Mouse (Mus musculus): ENCODE results near the gene Gm12845. TPM values are rescaled to one million over a fixed set of nuclear protein-coding genes. Genes with fewer than 3 reads are reported as not detected.
A peak's percentile ranks its signal among the peaks of the same experiment; 100 is the strongest.
"Not testable (repeated sequence)": the region's sequence is repeated elsewhere in the genome, so short reads cannot be mapped to it uniquely, and the experiment has no call there.

Gm12845 gene
- not detected for total RNA-seq (2021)
- long read RNA-seq, experiment 1 = 0 reads
- long read RNA-seq, experiment 2 = 0 reads

GRCm38 (mm10) chr4:117724112-117724511 lies at the start of gene Gm12845:
TSS of gene Gm12845 (plus strand) at chr4:117724412.
- no peak for DNase-seq (ENCODE audit: low spot score in 2 of 2)

- DNase-seq (ENCODE audit: low spot score in 2 of 2) = peak; percentile 82 to 89
Observed at GRCm38 (mm10) chr4:117676903-117677302, 47.3 kb upstream of the Gm12845 start.

GRCm38 (mm10) chr4:117680963-117681362 lies 43.2 kb upstream of the Gm12845 start:
- DNase-seq (ENCODE audit: low spot score in 2 of 2) = no peak

GRCm38 (mm10) chr4:117681931-117682461 lies 42.2 kb upstream of the Gm12845 start, which contains the start of gene Dmap1:
TSS of gene Dmap1 (minus strand) at chr4:117682273.
- DNase-seq (ENCODE audit: low spot score in 2 of 2) = peak; percentile 75 to 84

GRCm38 (mm10) chr4:117682463-117682862 lies 41.7 kb upstream of the Gm12845 start:
- DNase-seq (ENCODE audit: low spot score in 2 of 2) = no peak

- no peak for DNase-seq (ENCODE audit: low spot score in 2 of 2)
Observed at GRCm38 (mm10) chr4:117683048-117683768, 41.0 kb upstream of the Gm12845 start.

GRCm38 (mm10) chr4:117686354-117686753 lies 37.9 kb upstream of the Gm12845 start:
- no peak for DNase-seq (ENCODE audit: low spot score in 2 of 2)

GRCm38 (mm10) chr4:117705361-117705760 lies 18.9 kb upstream of the Gm12845 start:
- peak; percentile 38 to 69 for DNase-seq (ENCODE audit: low spot score in 2 of 2)

- DNase-seq (ENCODE audit: low spot score in 2 of 2) = no peak
Observed at GRCm38 (mm10) chr4:117708780-117709550, 15.2 kb upstream of the Gm12845 start.

- DNase-seq (ENCODE audit: low spot score in 2 of 2) = no peak
Observed at GRCm38 (mm10) chr4:117712314-117712713, 11.9 kb upstream of the Gm12845 start.

GRCm38 (mm10) chr4:117713303-117714098 lies 10.7 kb upstream of the Gm12845 start:
- no peak for DNase-seq (ENCODE audit: low spot score in 2 of 2)

GRCm38 (mm10) chr4:117731926-117732325 lies 7.7 kb downstream of the Gm12845 start:
- DNase-seq (ENCODE audit: low spot score in 2 of 2) = no peak

GRCm38 (mm10) chr4:117737559-117737958 lies 13.3 kb downstream of the Gm12845 start:
- no peak for DNase-seq (ENCODE audit: low spot score in 2 of 2)

- not testable (repeated sequence) for DNase-seq (ENCODE audit: low spot score in 2 of 2)
Observed at GRCm38 (mm10) chr4:117752469-117752868, 28.3 kb downstream of the Gm12845 start.

- no peak for DNase-seq (ENCODE audit: low spot score in 2 of 2)
Observed at GRCm38 (mm10) chr4:117760151-117760550, 35.9 kb downstream of the Gm12845 start.

GRCm38 (mm10) chr4:117765416-117765815 lies 41.2 kb downstream of the Gm12845 start, which contains the start of gene Klf17:
TSS of gene Klf17 (minus strand) at chr4:117765648.
- DNase-seq (ENCODE audit: low spot score in 2 of 2) = no peak

- peak; percentile 76 to 85 for DNase-seq (ENCODE audit: low spot score in 2 of 2)
Observed at GRCm38 (mm10) chr4:117770935-117771334, 46.7 kb downstream of the Gm12845 start.

GRCm38 (mm10) chr4:117772960-117773359 lies 48.7 kb downstream of the Gm12845 start:
- no peak for DNase-seq (ENCODE audit: low spot score in 2 of 2)
